Mouse (Mus musculus): Measurements from ENCODE around the gene Cabp4.
"Not testable (repeated sequence)": the region's sequence is repeated elsewhere in the genome, so short reads cannot be mapped to it uniquely, and the experiment has no call there.

Cabp4 gene

DNA sequence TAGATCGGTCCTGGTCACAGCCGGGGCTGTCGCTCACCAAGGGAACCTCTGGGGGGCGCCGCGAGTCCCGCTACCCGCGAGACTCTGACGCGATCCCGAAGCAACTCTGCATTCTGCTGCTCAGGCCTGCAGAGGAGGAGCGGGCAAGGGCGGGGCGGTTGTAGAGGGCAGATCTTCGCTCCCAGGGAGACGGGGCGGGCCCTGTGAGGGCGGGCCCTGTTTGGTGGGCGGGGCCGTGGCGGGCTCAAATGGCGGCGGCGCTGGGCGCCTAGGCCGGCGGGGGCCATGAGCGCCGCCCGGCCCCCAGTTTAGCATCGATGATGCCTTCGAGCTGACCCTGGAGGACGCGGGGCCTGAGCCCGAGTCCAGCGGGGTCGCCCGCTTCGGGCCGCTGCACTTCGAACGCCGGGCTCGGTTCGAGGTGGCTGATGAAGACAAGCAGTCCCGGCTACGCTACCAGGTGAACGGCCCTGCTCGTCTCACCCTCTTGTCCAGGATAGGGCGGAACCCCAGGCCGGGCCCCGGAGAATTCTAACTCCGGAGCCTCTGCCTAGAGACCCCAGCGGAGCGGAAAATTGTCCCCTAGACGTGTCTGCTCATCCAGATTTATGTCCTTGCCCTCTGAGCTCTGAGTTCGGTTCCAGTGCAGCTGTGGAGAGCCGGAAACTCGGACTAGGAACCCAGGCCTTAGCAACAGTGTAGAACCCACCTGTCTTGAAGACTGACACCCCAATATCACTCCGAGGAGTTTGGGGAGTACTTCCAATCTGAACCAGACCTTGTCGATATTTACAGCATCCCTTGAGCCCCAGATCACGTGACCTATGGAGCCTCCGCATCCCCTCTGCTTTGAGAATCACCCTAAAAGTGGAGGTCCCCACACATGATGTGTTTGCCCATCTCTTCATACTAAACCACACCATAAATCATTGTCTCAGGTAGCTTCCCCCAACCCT, 17.8 kb downstream of the Cabp4 start, which contains the start of gene Aip:
TSS of gene Aip (minus strand) at position 118 of the 956 bp plus-strand sequence.
- in situ Hi-C loops (cut with MboI; ENCODE audit: low sequenced_read_pairs) = no loop called here

DNA sequence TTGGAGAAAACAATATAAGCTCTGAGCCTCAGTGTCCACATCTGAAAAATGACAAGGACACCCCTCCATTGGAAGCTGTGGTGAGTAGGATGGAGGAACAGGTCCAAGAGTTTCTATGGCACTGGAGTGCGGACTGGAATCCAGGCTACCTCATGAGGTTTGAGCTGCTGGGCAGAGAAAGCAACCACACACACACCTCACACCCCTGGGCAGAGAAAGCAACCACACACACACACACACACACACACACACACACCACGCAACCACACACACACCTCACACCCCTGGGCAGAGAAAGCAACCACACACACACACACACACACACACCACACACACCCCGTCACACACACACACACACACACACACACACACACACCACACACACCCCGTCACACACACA, 18.6 kb downstream of the Cabp4 start:
- in situ Hi-C loops (cut with MboI; ENCODE audit: low sequenced_read_pairs) = not testable (repeated sequence)

- in situ Hi-C loops (cut with MboI; ENCODE audit: low sequenced_read_pairs) = no loop called here
Measured at GRCm38 (mm10) chr19:4124432-4124831, 19.4 kb downstream of the Cabp4 start.

DNA sequence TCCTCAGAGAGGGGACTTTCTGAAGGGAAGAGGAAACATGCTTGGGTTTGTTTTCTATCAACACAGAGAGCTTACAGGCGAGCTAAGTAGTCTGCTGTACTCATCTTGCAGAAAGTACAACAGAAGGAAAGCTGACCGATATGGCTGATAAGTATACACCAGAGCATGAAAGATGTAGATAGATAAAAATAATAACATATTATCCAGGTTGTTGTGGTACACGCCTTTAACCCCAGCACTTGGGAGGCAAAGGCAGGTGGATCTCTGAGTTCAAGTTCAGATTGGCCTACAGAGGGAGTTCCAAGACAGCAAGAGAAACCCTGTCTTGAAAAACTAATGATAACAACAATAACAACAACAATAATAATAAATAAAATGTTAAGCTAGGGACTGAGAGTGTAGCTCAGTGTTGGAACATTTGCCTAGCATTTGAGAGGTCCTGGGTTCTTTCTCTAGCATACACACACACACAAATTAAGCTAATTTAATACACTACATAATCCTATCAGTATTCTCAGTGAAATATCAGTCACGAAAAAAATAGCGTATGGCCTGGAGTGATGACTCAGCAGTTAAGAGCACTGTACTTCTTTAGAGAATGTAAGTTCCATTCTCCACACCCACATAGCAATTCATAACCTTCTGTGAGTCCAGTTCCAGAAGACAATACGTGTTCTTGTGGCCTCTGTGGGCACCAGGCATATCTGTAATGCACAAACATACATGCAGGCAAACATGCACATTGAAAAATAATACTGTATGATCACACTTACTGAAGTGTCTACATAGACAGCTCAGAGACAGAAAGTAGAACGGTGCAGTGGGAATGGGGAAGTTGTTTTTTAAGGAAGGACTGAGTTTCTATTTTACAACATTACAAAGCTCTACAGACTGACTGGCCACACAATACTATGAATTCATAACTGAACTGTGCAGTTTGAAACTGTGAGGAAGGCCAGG, 21.1 kb downstream of the Cabp4 start:
- in situ Hi-C loops (cut with MboI; ENCODE audit: low sequenced_read_pairs) = no loop called here

DNA sequence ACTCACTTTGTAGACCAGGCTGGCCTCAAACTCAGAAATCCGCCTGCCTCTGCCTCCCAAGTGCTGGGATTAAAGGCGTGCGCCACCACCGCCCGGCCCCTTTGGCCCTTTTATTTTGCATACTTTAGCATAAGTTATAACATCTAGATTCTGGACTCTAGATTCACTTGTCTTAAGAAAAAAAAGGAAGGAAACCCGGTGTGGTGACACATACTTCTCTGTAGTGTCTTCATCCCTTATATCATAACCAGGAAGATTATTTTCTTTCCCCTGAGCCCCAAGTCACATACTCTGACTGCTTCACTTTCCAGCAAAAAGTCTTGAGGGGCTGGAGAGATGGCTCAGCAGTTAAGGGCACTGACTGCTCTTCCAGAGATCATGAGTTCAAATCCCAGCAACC, 21.9 kb downstream of the Cabp4 start:
- in situ Hi-C loops (cut with MboI; ENCODE audit: low sequenced_read_pairs) = not testable (repeated sequence)

- in situ Hi-C loops (cut with MboI; ENCODE audit: low sequenced_read_pairs) = no loop called here
Measured at GRCm38 (mm10) chr19:4121097-4121805, 22.6 kb downstream of the Cabp4 start.

GRCm38 (mm10) chr19:4120496-4120895, 23.3 kb downstream of the Cabp4 start:
- in situ Hi-C loops (cut with MboI; ENCODE audit: low sequenced_read_pairs) = no loop called here

DNA sequence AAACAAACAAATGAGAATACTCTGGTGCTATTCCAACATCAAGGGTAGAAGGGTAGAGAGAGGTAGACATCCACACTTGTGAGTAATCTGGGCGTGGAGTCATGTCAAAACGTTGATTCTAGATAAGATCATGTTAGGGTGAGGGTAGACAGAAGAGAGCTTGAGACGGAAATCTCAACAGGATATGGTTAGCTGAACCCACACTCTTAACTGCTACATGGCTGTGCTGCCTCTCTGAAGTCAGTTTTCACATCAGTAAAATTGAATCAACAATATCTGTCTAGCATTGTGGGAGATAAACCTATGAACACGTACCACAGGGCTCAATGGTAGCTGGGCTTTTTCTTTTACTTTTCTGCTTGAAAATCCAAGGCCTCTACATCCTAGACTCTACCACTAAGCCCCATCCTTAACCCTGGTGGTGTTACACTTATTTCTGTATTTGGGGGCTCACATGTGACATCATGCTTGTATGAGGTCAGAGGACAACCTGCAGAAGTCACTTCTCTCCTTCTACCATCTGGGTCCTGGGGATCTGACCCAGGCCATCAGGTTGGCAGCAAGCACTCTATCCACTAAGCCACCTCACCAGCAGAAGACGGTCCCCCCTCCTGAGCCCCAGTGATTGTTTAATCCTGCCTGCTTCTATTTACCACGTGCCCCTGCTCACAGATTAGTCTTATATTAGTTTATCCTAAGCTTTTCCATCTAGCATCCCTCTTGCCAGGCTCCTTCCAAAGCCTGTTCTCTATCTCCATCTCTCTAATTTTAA, 23.9 kb downstream of the Cabp4 start:
- in situ Hi-C loops (cut with MboI; ENCODE audit: low sequenced_read_pairs) = no loop called here

- in situ Hi-C loops (cut with MboI; ENCODE audit: low sequenced_read_pairs) = no loop called here
Measured at GRCm38 (mm10) chr19:4118350-4118749, 25.5 kb downstream of the Cabp4 start.

GRCm38 (mm10) chr19:4117006-4117405, 26.8 kb downstream of the Cabp4 start:
- in situ Hi-C loops (cut with MboI; ENCODE audit: low sequenced_read_pairs) = no loop called here

GRCm38 (mm10) chr19:4115816-4116215, 28.0 kb downstream of the Cabp4 start:
- in situ Hi-C loops (cut with MboI; ENCODE audit: low sequenced_read_pairs) = no loop called here

GRCm38 (mm10) chr19:4115144-4115543, 28.7 kb downstream of the Cabp4 start:
- in situ Hi-C loops (cut with MboI; ENCODE audit: low sequenced_read_pairs) = no loop called here

DNA sequence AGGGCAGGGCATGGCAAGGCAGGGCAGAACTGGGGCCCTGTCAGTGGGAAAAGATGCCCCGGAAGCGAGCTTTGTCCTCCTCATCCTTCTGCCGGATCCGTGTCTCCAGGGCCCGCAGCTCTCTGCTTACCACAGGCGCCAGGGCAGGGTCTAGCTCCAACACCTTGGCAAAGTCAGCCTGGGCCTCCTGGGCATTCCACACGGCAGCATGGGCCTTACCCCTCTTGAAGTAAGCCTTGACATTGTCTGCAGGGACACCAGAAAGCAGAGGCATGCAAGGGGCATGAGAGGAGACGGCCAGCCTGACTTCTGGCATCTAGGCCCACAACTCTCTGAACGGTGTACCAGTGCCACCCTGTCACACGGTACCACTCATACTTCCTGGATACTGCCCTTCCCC, 29.3 kb downstream of the Cabp4 start:
- in situ Hi-C loops (cut with MboI; ENCODE audit: low sequenced_read_pairs) = no loop called here

- in situ Hi-C loops (cut with MboI; ENCODE audit: low sequenced_read_pairs) = no loop called here
Measured at GRCm38 (mm10) chr19:4113806-4114230, 30.0 kb downstream of the Cabp4 start.

DNA sequence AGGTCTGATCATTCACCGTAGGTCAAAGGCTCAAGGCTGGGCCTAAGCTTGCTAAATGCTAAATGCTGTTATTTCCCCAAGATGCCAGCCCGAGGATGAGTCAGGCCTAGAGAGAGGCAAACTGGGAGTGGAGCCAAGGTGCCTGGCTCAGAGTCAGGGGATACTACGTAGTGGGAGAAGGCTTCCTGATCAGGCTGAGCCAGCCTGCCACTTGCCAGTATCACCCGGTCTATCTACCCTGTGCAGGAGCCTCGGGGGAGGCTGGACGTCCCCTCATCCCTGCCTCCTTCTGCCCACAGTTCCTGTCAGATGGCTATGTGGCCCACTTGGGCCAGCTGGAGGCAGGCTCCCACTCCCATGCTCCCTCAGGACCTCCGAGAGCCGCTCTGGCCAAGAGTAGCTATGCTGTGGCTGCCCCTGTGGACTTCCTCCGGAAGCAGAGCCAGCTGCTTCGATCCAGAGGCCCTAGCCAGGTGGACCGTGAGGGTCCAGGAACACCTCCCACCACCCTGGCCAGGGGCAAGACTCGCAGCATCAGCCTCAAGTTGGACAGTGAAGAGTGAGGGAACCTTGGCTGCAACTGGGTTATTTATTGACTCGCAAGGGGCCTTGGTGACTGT, 30.5 kb downstream of the Cabp4 start:
- in situ Hi-C loops (cut with MboI; ENCODE audit: low sequenced_read_pairs) = no loop called here

DNA sequence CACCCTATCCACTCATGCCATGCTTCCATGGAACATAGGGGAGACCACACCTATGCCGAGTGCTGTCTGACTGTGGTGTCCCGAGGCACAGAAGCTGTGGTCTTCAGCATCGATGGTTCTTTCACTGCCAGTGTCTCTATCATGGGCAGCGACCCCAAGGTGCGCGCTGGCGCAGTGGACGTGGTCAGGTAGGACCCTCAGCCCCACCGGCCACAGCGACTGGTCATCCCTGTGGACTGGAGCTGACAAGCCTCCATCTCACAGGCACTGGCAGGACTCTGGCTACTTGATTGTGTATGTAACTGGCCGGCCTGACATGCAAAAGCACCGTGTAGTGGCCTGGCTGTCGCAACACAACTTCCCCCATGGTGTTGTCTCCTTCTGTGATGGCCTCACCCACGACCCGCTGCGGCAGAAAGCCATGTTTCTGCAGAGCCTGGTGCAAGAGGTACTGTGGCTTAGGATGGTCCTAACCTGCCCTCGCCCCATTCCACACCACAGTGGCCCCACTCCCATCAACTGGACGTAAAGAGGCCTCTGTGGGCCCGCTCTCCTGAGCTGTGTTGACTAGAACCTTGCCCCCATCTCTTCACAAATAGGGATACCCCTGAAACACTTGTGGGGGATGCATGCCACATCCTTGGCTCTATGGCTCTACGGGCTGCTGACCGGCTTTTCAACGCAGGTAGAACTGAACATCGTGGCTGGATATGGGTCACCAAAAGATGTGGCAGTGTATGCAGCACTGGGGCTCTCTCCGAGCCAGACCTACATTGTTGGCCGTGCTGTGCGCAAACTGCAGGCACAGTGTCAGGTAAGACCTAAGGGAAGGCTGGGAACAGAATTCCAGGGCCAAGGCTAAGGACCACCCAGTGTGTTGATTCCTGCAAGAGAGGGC, 31.5 kb downstream of the Cabp4 start:
- in situ Hi-C loops (cut with MboI; ENCODE audit: low sequenced_read_pairs) = no loop called here

DNA sequence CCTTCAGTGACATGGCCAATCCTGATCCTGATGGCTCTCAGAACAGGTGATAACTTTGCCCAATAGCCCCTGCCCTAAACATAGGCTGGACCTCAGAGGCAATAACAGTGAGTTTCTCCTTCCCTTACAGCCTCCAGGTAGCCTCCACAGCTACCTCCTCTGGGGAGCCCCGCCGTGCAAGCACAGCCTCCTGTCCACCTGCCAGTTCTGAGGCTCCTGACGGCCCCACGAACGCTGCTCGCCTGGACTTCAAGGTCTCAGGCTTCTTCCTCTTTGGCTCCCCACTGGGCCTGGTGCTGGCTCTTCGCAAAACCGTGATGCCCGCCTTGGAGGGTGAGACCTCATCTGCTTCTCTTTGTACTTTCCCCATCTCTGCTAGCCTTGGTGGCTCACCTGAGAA, 35.3 kb downstream of the Cabp4 start:
- in situ Hi-C loops (cut with MboI; ENCODE audit: low sequenced_read_pairs) = no loop called here

- in situ Hi-C loops (cut with MboI; ENCODE audit: low sequenced_read_pairs) = no loop called here
Measured at GRCm38 (mm10) chr19:4106654-4107053, 37.2 kb downstream of the Cabp4 start.
